Mouse (Mus musculus) C2C12 (cell line): ENCODE measurements around the gene Tubb2b. TPM values are rescaled to one million over a fixed set of nuclear protein-coding genes. Genes with fewer than 3 reads are reported as not detected.
A peak's percentile ranks its signal among the peaks of the same experiment; 100 is the strongest.
"Not testable (repeated sequence)": the region's sequence is repeated elsewhere in the genome, so short reads cannot be mapped to it uniquely, and the experiment has no call there.

ENCODE experiments used
- H3K27me3 ChIP-seq: one replicate; pipeline ENCODE4 v1.6.1; 2011; ENCODE audit not compliant: control insufficient read depth, insufficient read depth, insufficient read length
- H3K36me3 ChIP-seq: one replicate; pipeline ENCODE4 v1.6.1; 2011; ENCODE audit not compliant: control insufficient read depth, insufficient read depth
- H3K4me3 ChIP-seq: one replicate; pipeline ENCODE4 v1.5.1; 2011; ENCODE audit warnings: mild to moderate bottlenecking, control low read depth; ENCODE audit not compliant: poor library complexity, insufficient read depth, severe bottlenecking
- H3K79me2 ChIP-seq: one replicate; pipeline ENCODE4 v1.6.1; 2011; ENCODE audit not compliant: control insufficient read depth, insufficient read depth
- H3K79me3 ChIP-seq: one replicate; pipeline ENCODE4 v1.6.1; 2011; ENCODE audit warnings: low read depth, control low read depth
- H3ac ChIP-seq: one replicate; pipeline ENCODE3; 2011; ENCODE audit warnings: low read depth; ENCODE audit not compliant: control insufficient read depth, insufficient read length
- CEBPB ChIP-seq: IDR thresholded peaks from one replicate; pipeline ENCODE4 v1.6.1; 2011; ENCODE audit warnings: low read depth, mild to moderate bottlenecking, control low read depth, moderate library complexity
- CTCF ChIP-seq: IDR thresholded peaks from one replicate; pipeline ENCODE4 v1.5.1; 2011; ENCODE audit not compliant: control insufficient read depth, insufficient read depth, insufficient read length
- FOSL1 ChIP-seq: IDR thresholded peaks from one replicate; pipeline ENCODE4 v1.8.0; 2011; ENCODE audit warnings: mild to moderate bottlenecking, low read length; ENCODE audit not compliant: poor library complexity, insufficient read depth, severe bottlenecking
- MAX ChIP-seq: IDR thresholded peaks from one replicate; pipeline ENCODE4 v1.6.1; 2011; ENCODE audit warnings: mild to moderate bottlenecking, control low read depth
- MYOD1 ChIP-seq: IDR thresholded peaks from one replicate; pipeline ENCODE4 v1.6.1; 2011; ENCODE audit warnings: low read depth; ENCODE audit not compliant: control insufficient read depth, insufficient read length
- MYOG ChIP-seq: IDR thresholded peaks from one replicate; pipeline ENCODE4 v1.6.1; 2011; ENCODE audit not compliant: control insufficient read depth, insufficient read length; ENCODE audit errors: extremely low read depth
- USF1 ChIP-seq: IDR thresholded peaks from one replicate; pipeline ENCODE4 v1.6.1; 2011; ENCODE audit warnings: low read depth, mild to moderate bottlenecking, control low read depth, moderate library complexity
- polyA plus RNA-seq: library from polyadenylated mRNA; unstranded; fragments of >200 nt; fragmentation: generic; extraction: Trizol; gene quantifications from one replicate; pipeline ENCODE4 v1.2.1, GENCODE M21; 2012; ENCODE audit warnings: missing spikeins

Tubb2b gene
- polyA plus RNA-seq, 1 experiment = 216 TPM

GRCm38 (mm10) chr13:34088871-34089288, 41.4 kb downstream of the Tubb2b start:
- Histone ChIP-seq H3K4me3 (no peak overlapping the region), H3K79me3 (no peaks in the 10 kb centered on the region), H3K27me3 (no peaks in the 10 kb centered on the region), H3K79me2 (no peaks in the 10 kb centered on the region), H3ac (no peak overlapping the region), H3K36me3 (no peaks in the 10 kb centered on the region)
- peak; percentile 18 for TF ChIP-seq MYOD1
- TF ChIP-seq CEBPB = no peak

- not testable (repeated sequence) for H3K4me3 ChIP-seq, H3ac ChIP-seq, H3K27me3 ChIP-seq, H3K79me3 ChIP-seq, H3K79me2 ChIP-seq, H3K36me3 ChIP-seq
- TF ChIP-seq FOSL1 = peak; percentile 18
- TF ChIP-seq MAX = peak; percentile 63
- peak; percentile 81 for TF ChIP-seq MYOD1
Measured at GRCm38 (mm10) chr13:34088201-34088649, 42.0 kb downstream of the Tubb2b start.

- H3K4me3 ChIP-seq = no peak overlapping the region
- H3K36me3 ChIP-seq = no peaks in the 10 kb centered on the region
- H3K79me3 ChIP-seq = no peaks in the 10 kb centered on the region
- no peak overlapping the region for H3ac ChIP-seq
- no peaks in the 10 kb centered on the region for H3K79me2 ChIP-seq
- TF ChIP-seq FOSL1 (no peak), USF1 (no peak), MYOG (no peak), MYOD1 (no peak), CEBPB (peak; percentile 31), MAX (no peak), CTCF (no peak)
- no peaks in the 10 kb centered on the region for H3K27me3 ChIP-seq
Measured at GRCm38 (mm10) chr13:34087052-34087812, 43.0 kb downstream of the Tubb2b start.

GRCm38 (mm10) chr13:34084026-34084750, 46.1 kb downstream of the Tubb2b start:
- Histone ChIP-seq H3K27me3 (no peaks in the 10 kb centered on the region), H3K79me3 (no peaks in the 10 kb centered on the region), H3K36me3 (no peaks in the 10 kb centered on the region), H3ac (no peak overlapping the region), H3K79me2 (no peaks in the 10 kb centered on the region), H3K4me3 (no peak overlapping the region)
- no peak for TF ChIP-seq CTCF
- no peak for TF ChIP-seq MAX

- peaks cover 10% of the 10 kb centered on the region for H3K79me2 ChIP-seq
- no peak overlapping the region for H3K4me3 ChIP-seq
- TF ChIP-seq MAX = no peak
- TF ChIP-seq USF1 = no peak
- TF ChIP-seq FOSL1 = no peak
- TF ChIP-seq CEBPB = no peak
- no peak for TF ChIP-seq MYOD1
- no peak for TF ChIP-seq CTCF
- TF ChIP-seq MYOG = no peak
- peaks cover 4% of the 10 kb centered on the region for H3K79me3 ChIP-seq
- H3K36me3 ChIP-seq = no peaks in the 10 kb centered on the region
- no peaks in the 10 kb centered on the region for H3K27me3 ChIP-seq
- H3ac ChIP-seq = no peak overlapping the region
Measured at GRCm38 (mm10) chr13:34081926-34082325, 48.3 kb downstream of the Tubb2b start.

- TF ChIP-seq MAX (no peak), USF1 (no peak), FOSL1 (no peak), MYOD1 (no peak), CEBPB (no peak), MYOG (no peak), CTCF (no peak)
- Histone ChIP-seq H3K36me3 (peaks cover 8% of the 10 kb centered on the region), H3K79me2 (peaks cover 16% of the 10 kb centered on the region), H3K79me3 (peaks cover 7% of the 10 kb centered on the region), H3K4me3 (no peak overlapping the region), H3ac (no peak overlapping the region), H3K27me3 (no peaks in the 10 kb centered on the region)
Measured at GRCm38 (mm10) chr13:34079801-34080200, 50.5 kb downstream of the Tubb2b start.
